Mouse (Mus musculus) stomach, postnatal 0 days (tissue): Measurements from ENCODE around the gene Dock2. TPM values are rescaled to one million over a fixed set of nuclear protein-coding genes. Genes with fewer than 3 reads are reported as not detected.

Experiments
- ATAC-seq: fragments of 200-750 bp; cut with Nextera tagmentation; 2 replicates; pipeline ENCODE4 v1.8.0; 2017; ENCODE audit not compliant: low FRiP score, low TSS enrichment
- DNase-seq: peaks from one replicate; pipeline ENCODE4 v3.0.0-alpha.2; 2016; ENCODE audit warnings: low spot score
- H3K27ac ChIP-seq: fragments of 300-500 bp; sonication (generic); replicated peaks from 2 replicates; pipeline ENCODE4 v1.5.1; 2014; ENCODE audit warnings: mild to moderate bottlenecking, control low read depth
- H3K27me3 ChIP-seq: fragments of 300-500 bp; sonication (generic); 2 replicates; pipeline ENCODE4 v1.6.1; 2014; ENCODE audit warnings: low read length; ENCODE audit not compliant: control insufficient read depth, insufficient read depth
- H3K36me3 ChIP-seq: fragments of 300-500 bp; sonication (generic); 2 replicates; pipeline ENCODE4 v1.6.1; 2014; ENCODE audit warnings: low read length, mixed read lengths; ENCODE audit not compliant: control insufficient read depth, insufficient read depth
- H3K4me1 ChIP-seq: fragments of 300-500 bp; sonication (generic); replicated peaks from 2 replicates; pipeline ENCODE4 v1.6.1; 2014; ENCODE audit warnings: antibody characterized with exemption; ENCODE audit not compliant: control insufficient read depth, insufficient read depth
- H3K4me2 ChIP-seq: fragments of 300-500 bp; sonication (generic); replicated peaks from 2 replicates; pipeline ENCODE4 v1.6.1; 2014; ENCODE audit warnings: low read depth, mild to moderate bottlenecking, control low read depth, moderate library complexity
- H3K4me3 ChIP-seq: fragments of 300-500 bp; sonication (generic); 2 replicates; pipeline ENCODE4 v1.5.1; 2014; ENCODE audit warnings: low read depth, low read length, control low read depth
- H3K9ac ChIP-seq: fragments of 300-500 bp; sonication (generic); 2 replicates; pipeline ENCODE4 v1.6.1; 2014; ENCODE audit warnings: mild to moderate bottlenecking, low read length, control low read depth, mixed read lengths
- H3K9me3 ChIP-seq: fragments of 300-500 bp; sonication (generic); 2 replicates; pipeline ENCODE4 v1.6.1; 2016; ENCODE audit warnings: low read length; ENCODE audit not compliant: control insufficient read depth
- CTCF ChIP-seq: IDR thresholded peaks from 2 replicates; pipeline ENCODE4 v1.5.1; 2016; ENCODE audit warnings: antibody characterized with exemption, low read depth, mild to moderate bottlenecking, moderate library complexity
- EP300 ChIP-seq: optimal IDR thresholded peaks from 2 replicates; pipeline ENCODE3; 2016; ENCODE audit warnings: antibody characterized with exemption
- WGBS: fragments of 180-500 bp; shearing (Covaris S2); extraction: QIAGEN DNeasy Blood & Tissue Kit; methylation state at CpG from one replicate; pipeline ENCODE4 v1.1.7; 2014; 5-methylcytosine and 5-hydroxymethylcytosine counted together
- polyA plus RNA-seq: library from polyadenylated mRNA; unstranded; fragments of >200 nt; fragmentation: Nextera tagmentation; extraction: Ambion mirVana; gene quantifications from 2 replicates; pipeline ENCODE4 v1.2.1, GENCODE M21; 2015

The Dock2 gene
- polyA plus RNA-seq, 1 experiment from 2014 or later, result 1.0 TPM

GRCm38 (mm10) chr11:34782516-34783430 lies 919 bp downstream of the Dock2 start:
- no peak overlapping the region for H3K4me3 ChIP-seq
- TF ChIP-seq CTCF, result no peak
- no peak for TF ChIP-seq EP300

GRCm38 (mm10) chr11:34780786-34781185 lies 2.9 kb downstream of the Dock2 start:
- Histone ChIP-seq H3K4me3 (no peak overlapping the region), H3K4me2 (no peak overlapping the region), H3K36me3 (no peaks in the 10 kb centered on the region), H3K4me1 (no peaks in the 10 kb centered on the region), H3K27ac (no peak overlapping the region), H3K9ac (no peak overlapping the region), H3K9me3 (no peaks in the 10 kb centered on the region), H3K27me3 (no peaks in the 10 kb centered on the region)
- TF ChIP-seq EP300 (no peak), CTCF (no peak)
- ATAC-seq, result no peak
- 86% methylated on average over 2 of the region's 2 CpGs for WGBS
- DNase-seq, result no peak

More at GRCm38 (mm10) chr11:34782516-34783430, 919 bp downstream of the Dock2 start:
- H3K9ac ChIP-seq, result no peak overlapping the region
- 70% methylated on average over 8 of the region's 8 CpGs for WGBS
- no peaks in the 10 kb centered on the region for H3K4me1 ChIP-seq
- no peak overlapping the region; the same call in 1 of the 2 replicates for H3K27ac ChIP-seq
- H3K4me2 ChIP-seq, result no peak overlapping the region
- ATAC-seq (no peak), DNase-seq (no peak)
- H3K9me3 ChIP-seq, result no peaks in the 10 kb centered on the region
- no peaks in the 10 kb centered on the region for H3K27me3 ChIP-seq
- H3K36me3 ChIP-seq, result no peaks in the 10 kb centered on the region

GRCm38 (mm10) chr11:34779966-34780365 lies 3.7 kb downstream of the Dock2 start:
- 72% methylated on average over 4 of the region's 4 CpGs for WGBS
- Histone ChIP-seq H3K4me1 (no peaks in the 10 kb centered on the region), H3K9me3 (no peaks in the 10 kb centered on the region), H3K4me3 (no peak overlapping the region), H3K27me3 (no peaks in the 10 kb centered on the region), H3K36me3 (no peaks in the 10 kb centered on the region), H3K4me2 (no peak overlapping the region), H3K27ac (no peak overlapping the region), H3K9ac (no peak overlapping the region)
- DNase-seq (no peak), ATAC-seq (no peak)
- no peak for TF ChIP-seq CTCF

GRCm38 (mm10) chr11:34778351-34778750 lies 5.3 kb downstream of the Dock2 start:
- TF ChIP-seq CTCF, result no peak
- no peak for TF ChIP-seq EP300
- no peak for ATAC-seq
- Histone ChIP-seq H3K9ac (no peak overlapping the region), H3K27me3 (no peaks in the 10 kb centered on the region), H3K9me3 (no peaks in the 10 kb centered on the region), H3K36me3 (no peaks in the 10 kb centered on the region), H3K4me1 (no peaks in the 10 kb centered on the region), H3K4me3 (no peak overlapping the region), H3K4me2 (no peak overlapping the region), H3K27ac (no peak overlapping the region)
- DNase-seq, result no peak
- 73% methylated on average over 3 of the region's 3 CpGs for WGBS

- WGBS, result 94% methylated on average over 4 of the region's 4 CpGs
- no peak overlapping the region for H3K9ac ChIP-seq
- no peaks in the 10 kb centered on the region for H3K4me1 ChIP-seq
- H3K27ac ChIP-seq, result no peak overlapping the region
- H3K36me3 ChIP-seq, result no peaks in the 10 kb centered on the region
- H3K9me3 ChIP-seq, result no peaks in the 10 kb centered on the region
- no peak overlapping the region for H3K4me3 ChIP-seq
- TF ChIP-seq EP300, result no peak
- TF ChIP-seq CTCF, result no peak
- H3K27me3 ChIP-seq, result no peaks in the 10 kb centered on the region
- ATAC-seq, result no peak
- H3K4me2 ChIP-seq, result no peak overlapping the region
- DNase-seq, result no peak
These were observed 6.2 kb downstream of the Dock2 start for GRCm38 (mm10) chr11:34777529-34777928.

GRCm38 (mm10) chr11:34776054-34776453 lies 7.6 kb downstream of the Dock2 start:
- no peak for DNase-seq
- no peak for ATAC-seq
- no peaks in the 10 kb centered on the region for H3K27me3 ChIP-seq
- WGBS, result 59% methylated on average over 2 of the region's 2 CpGs
- H3K36me3 ChIP-seq, result no peaks in the 10 kb centered on the region
- H3K27ac ChIP-seq, result no peak overlapping the region
- no peak overlapping the region for H3K4me2 ChIP-seq
- H3K4me1 ChIP-seq, result no peaks in the 10 kb centered on the region
- no peak overlapping the region for H3K4me3 ChIP-seq
- no peak overlapping the region for H3K9ac ChIP-seq
- no peak for TF ChIP-seq CTCF
- TF ChIP-seq EP300, result no peak
- no peaks in the 10 kb centered on the region for H3K9me3 ChIP-seq
